Mouse (Mus musculus) gastrocnemius, postnatal 14 days (tissue): Measurements from ENCODE around the gene Ercc5. TPM values are rescaled to one million over a fixed set of nuclear protein-coding genes. Genes with fewer than 3 reads are reported as not detected.

ENCODE experiments used
- DNase-seq: peaks from one replicate; pipeline ENCODE4 v3.0.0; 2021; ENCODE audit warnings: mixed read lengths
- intact Hi-C: fragments of 180-260 bp; cut with DNase I; formaldehyde crosslinking; loops from one replicate; pipeline ENCODE4 v1.15.1; 2025; ENCODE audit warnings: low total_unique reads
- total RNA-seq, 2 experiments: library from RNA; stranded (reverse); gene quantifications; 2 replicates each; pipeline ENCODE4 v1.2.3; 2021

Gene Ercc5
- total RNA-seq, 2 experiments from 2014 or later: 9.8 to 16.6 TPM

GRCm38 (mm10) chr1:44162389-44162788 is 14.8 kb downstream of the Ercc5 start:
- intact Hi-C loops: no loop called here
- DNase-seq: no peak

- DNase-seq: no peak
- intact Hi-C loops: no loop called here
Measured at GRCm38 (mm10) chr1:44167859-44168383, 20.4 kb downstream of the Ercc5 start.

- no peak for DNase-seq
- intact Hi-C loops: no loop called here
Measured at GRCm38 (mm10) chr1:44172656-44173055, 25.1 kb downstream of the Ercc5 start.

GRCm38 (mm10) chr1:44173903-44174302 is 26.4 kb downstream of the Ercc5 start:
- no peak for DNase-seq
- intact Hi-C loops: no loop called here

GRCm38 (mm10) chr1:44178086-44178485 is 30.5 kb downstream of the Ercc5 start:
- DNase-seq: no peak
- intact Hi-C loops: no loop called here

- intact Hi-C loops: no loop called here
- DNase-seq: no peak
Measured at GRCm38 (mm10) chr1:44186396-44186795, 38.9 kb downstream of the Ercc5 start.

GRCm38 (mm10) chr1:44198273-44199171 is 51.0 kb downstream of the Ercc5 start:
- DNase-seq: peak; percentile 58
- intact Hi-C loops: no loop called here

- intact Hi-C loops: no loop called here
- DNase-seq: no peak
Measured at GRCm38 (mm10) chr1:44202876-44203275, 55.3 kb downstream of the Ercc5 start.

GRCm38 (mm10) chr1:44214443-44214842 is 66.9 kb downstream of the Ercc5 start:
- intact Hi-C loops: no loop called here

GRCm38 (mm10) chr1:44216352-44217116 is 69.0 kb downstream of the Ercc5 start:
- DNase-seq: no peak
- intact Hi-C loops: no loop called here

More at GRCm38 (mm10) chr1:44214443-44214842, 66.9 kb downstream of the Ercc5 start:
- DNase-seq: no peak

- no peak for DNase-seq
- intact Hi-C loops: no loop called here
Measured at GRCm38 (mm10) chr1:44217118-44217517, 69.6 kb downstream of the Ercc5 start.

- intact Hi-C loops: no loop called here
- DNase-seq: no peak
Measured at GRCm38 (mm10) chr1:44218876-44219275, 71.3 kb downstream of the Ercc5 start, which contains the start of gene Mettl21e. Gene Mettl21e, minus strand, starts transcription at chr1:44218961.

- DNase-seq: peak; percentile 11
- intact Hi-C loops: loop anchor here (10.0 kb wide), 1 partner anchor 506 kb away; no protein-coding TSS in a partner anchor
Measured at GRCm38 (mm10) chr1:44229044-44229443, 81.5 kb downstream of the Ercc5 start.

Other genes starting within 250 kb of the Ercc5 start
- gene Tpp2, start 214.1 kb upstream of the Ercc5 start, total RNA-seq: 10 to 100 TPM; 31.5 to 35.0 TPM
- gene Mettl21c, start 127.7 kb upstream of the Ercc5 start, total RNA-seq: 10 to 100 TPM; 53.9 to 62.2 TPM
- gene Gm8251, start 85.8 kb upstream of the Ercc5 start, total RNA-seq: not detected
- gene Tex30, start 45.3 kb upstream of the Ercc5 start, total RNA-seq: 1 to 10 TPM; 4.5 to 6.2 TPM
- gene Kdelc1, start 28.9 kb upstream of the Ercc5 start, total RNA-seq: 1 to 10 TPM; 9.1 to 9.3 TPM
- 1 to 10 TPM; 6.8 to 7.0 TPM for gene Bivm, start 28.8 kb upstream of the Ercc5 start, total RNA-seq
- gene Mettl21e, start 71.2 kb downstream of the Ercc5 start, total RNA-seq: 1 to 10 TPM; 1.3 to 5.4 TPM